Mouse (Mus musculus) liver, embryonic 12.5 days (tissue): ENCODE results near the gene Fam171a2. TPM values are rescaled to one million over a fixed set of nuclear protein-coding genes. Genes with fewer than 3 reads are reported as not detected.

Experiments
- ATAC-seq: fragments of 200-750 bp; cut with Nextera tagmentation; 2 replicates; pipeline ENCODE4 v1.8.0; 2017; ENCODE audit warnings: moderate number of reproducible peaks, mild to moderate bottlenecking, moderate library complexity
- H3K27ac ChIP-seq: fragments of 300-500 bp; sonication (generic); 2 replicates; pipeline ENCODE4 v1.5.1; 2016; ENCODE audit warnings: mild to moderate bottlenecking
- H3K27me3 ChIP-seq: fragments of 300-500 bp; sonication (generic); replicated peaks from 2 replicates; pipeline ENCODE4 v1.6.1; 2016; ENCODE audit warnings: mild to moderate bottlenecking, moderate library complexity
- H3K36me3 ChIP-seq: fragments of 300-500 bp; sonication (generic); 2 replicates; pipeline ENCODE4 v1.6.1; 2016; ENCODE audit warnings: mild to moderate bottlenecking, moderate library complexity
- H3K4me1 ChIP-seq: fragments of 300-500 bp; sonication (generic); 2 replicates; pipeline ENCODE4 v1.6.1; 2016
- H3K4me2 ChIP-seq: fragments of 300-500 bp; sonication (generic); 2 replicates; pipeline ENCODE4 v1.6.1; 2016; ENCODE audit warnings: mild to moderate bottlenecking, moderate library complexity
- H3K4me3 ChIP-seq: fragments of 300-500 bp; sonication (generic); 2 replicates; pipeline ENCODE4 v1.5.1; 2016; ENCODE audit warnings: mild to moderate bottlenecking, moderate library complexity
- H3K9ac ChIP-seq: fragments of 300-500 bp; sonication (generic); 2 replicates; pipeline ENCODE4 v1.6.1; 2016; ENCODE audit warnings: mild to moderate bottlenecking, moderate library complexity
- H3K9me3 ChIP-seq: fragments of 300-500 bp; sonication (generic); replicated peaks from 2 replicates; pipeline ENCODE4 v1.6.1; 2016; ENCODE audit warnings: mild to moderate bottlenecking, moderate library complexity
- WGBS: fragments of 180-500 bp; shearing (Covaris S2); methylation state at CpG from one replicate; pipeline ENCODE4 v1.1.7; 2016; ENCODE audit not compliant: insufficient replicate concordance; 5-methylcytosine and 5-hydroxymethylcytosine counted together
- polyA plus RNA-seq: library from polyadenylated mRNA; unstranded; fragments of >200 nt; fragmentation: Nextera tagmentation; extraction: Ambion mirVana; gene quantifications from 2 replicates; pipeline ENCODE4 v1.2.1, GENCODE M21; 2016

Gene Fam171a2
- polyA plus RNA-seq, 1 experiment from 2014 or later = 1.9 TPM

- 70% methylated on average over 14 of the region's 14 CpGs for WGBS
- Histone ChIP-seq H3K9ac (no peak overlapping the region), H3K4me3 (no peak overlapping the region), H3K9me3 (no peaks in the 10 kb centered on the region), H3K27ac (no peak overlapping the region), H3K36me3 (peaks cover 19% of the 10 kb centered on the region), H3K27me3 (peaks cover 81% of the 10 kb centered on the region), H3K4me1 (peaks cover 17% of the 10 kb centered on the region), H3K4me2 (no peak overlapping the region)
- no peak for ATAC-seq
Measured at GRCm38 (mm10) chr11:102439093-102440082, 8.1 kb downstream of the Fam171a2 start.

DNA sequence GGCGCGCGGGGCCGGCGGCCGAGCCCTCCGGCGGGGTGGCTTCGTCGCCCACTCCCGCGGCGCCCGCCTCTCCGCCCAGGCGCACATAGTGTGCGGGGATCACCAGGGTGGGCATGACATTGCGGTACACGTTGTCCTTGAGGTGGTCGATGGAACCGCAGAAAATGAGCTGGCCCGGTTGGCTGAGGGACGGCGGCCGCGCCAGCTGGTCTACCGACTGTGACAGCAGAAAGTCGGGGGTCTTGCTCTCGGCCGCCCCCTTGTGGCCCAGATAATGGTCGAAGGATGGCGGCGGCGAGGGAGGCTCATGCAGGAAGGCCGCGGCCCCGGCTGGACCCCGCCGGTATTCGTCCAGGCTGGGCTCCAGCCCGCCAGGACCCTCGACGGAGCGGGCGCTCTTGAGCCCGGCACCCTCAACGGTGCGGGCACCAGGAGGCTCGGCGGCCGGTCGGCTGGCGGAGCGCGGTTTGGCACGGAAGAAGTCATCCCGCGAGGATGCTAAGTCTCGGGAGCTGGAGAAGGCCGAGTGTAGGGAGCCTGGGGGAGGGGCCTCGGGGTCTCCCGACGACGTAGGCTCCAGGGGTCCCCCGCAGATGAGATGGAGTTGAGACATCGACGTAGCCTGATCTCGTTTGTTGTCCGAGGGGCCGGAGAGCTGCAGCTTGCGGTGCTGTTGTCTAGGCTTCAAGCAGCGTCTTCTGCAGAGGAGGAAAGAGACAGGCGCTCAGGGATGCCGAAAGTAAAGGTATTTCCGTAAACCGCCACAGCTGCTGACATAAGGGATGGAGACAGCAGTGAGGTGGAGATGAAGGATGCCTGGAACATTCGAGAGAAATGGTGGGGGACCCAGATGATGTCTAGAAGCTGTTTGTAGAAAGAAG, 9.0 kb downstream of the Fam171a2 start:
- no peak overlapping the region for H3K27ac ChIP-seq
- peaks cover 72% of the 10 kb centered on the region for H3K27me3 ChIP-seq
- ATAC-seq = peak; percentile 10; the same call in 1 of the 2 replicates
- H3K4me2 ChIP-seq = peak overlapping the region; percentile 88
- H3K9me3 ChIP-seq = no peaks in the 10 kb centered on the region
- peak overlapping the region; percentile 57 for H3K4me3 ChIP-seq
- 22% methylated on average over 69 of the region's 77 CpGs for WGBS
- peaks cover 17% of the 10 kb centered on the region for H3K4me1 ChIP-seq
- H3K36me3 ChIP-seq = peaks cover 19% of the 10 kb centered on the region
- peak overlapping the region; percentile 48 for H3K9ac ChIP-seq

DNA sequence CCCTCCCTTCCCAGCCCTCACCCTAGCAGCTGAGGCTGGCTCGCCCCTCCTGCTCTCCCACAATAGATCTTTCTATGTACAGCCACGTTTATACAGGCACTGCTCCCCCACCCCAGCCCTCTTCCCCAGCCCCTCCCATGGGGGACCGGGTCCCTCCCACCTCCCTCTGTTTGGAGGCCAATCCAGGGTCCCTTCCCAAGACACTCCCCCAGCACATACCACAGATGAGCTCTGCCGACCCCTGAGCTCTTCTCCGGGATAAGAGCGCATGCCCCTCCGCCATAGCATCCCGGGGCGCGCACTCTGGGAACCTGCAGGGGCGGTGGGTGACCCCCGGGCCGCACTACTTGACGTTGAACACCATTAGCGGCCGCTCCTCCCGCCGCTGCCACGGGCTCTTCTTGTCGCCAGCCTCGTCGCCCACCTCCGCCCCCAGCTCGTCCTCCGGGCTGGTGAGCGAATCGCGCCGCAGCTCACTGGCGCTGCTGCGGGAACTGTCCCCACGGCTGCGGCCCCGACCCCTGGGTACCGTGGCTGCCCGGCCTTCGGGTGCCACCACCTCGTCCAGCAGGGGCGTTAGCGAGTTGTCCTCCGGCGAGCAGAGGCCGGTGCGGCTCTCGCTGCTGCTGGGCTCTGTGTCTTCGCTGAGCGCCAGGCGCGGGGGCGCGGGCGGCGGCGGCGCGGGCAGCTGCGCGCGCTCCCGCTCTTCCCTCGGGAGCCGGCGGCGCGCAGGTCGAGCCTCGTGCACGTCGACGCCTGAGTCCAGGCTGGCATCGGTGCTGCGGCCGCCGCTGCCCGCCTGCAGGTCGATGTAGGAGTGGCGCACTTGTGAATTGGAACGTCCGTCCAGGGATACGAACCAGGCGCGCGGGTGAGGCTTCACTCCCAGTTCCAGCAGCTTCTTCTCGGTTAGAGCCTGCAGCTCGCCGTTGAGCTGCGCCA, 10.1 kb downstream of the Fam171a2 start:
- 31% methylated on average over 87 of the region's 87 CpGs for WGBS
- Histone ChIP-seq H3K27me3 (peaks cover 72% of the 10 kb centered on the region), H3K27ac (no peak overlapping the region), H3K4me1 (peaks cover 24% of the 10 kb centered on the region), H3K9me3 (no peaks in the 10 kb centered on the region), H3K36me3 (peaks cover 15% of the 10 kb centered on the region), H3K4me2 (peak overlapping the region; percentile 88), H3K9ac (peak overlapping the region; percentile 48), H3K4me3 (peak overlapping the region; percentile 57)
- no peak for ATAC-seq

DNA sequence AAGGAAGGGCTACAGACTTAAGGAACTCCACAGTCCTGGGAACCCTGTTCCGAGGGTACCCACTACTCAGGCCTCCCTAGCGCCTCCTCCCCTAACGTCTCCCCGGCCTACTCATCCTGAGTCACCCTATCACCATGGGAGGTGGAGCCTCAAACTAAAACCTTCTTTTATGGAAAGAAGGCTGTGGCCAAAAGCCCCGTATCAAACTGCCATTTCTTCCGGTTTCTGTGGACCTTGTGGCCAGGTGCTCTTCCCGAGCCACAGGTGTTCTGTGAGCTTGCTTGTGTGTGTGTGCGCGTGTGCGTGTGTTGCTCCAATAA, 11.1 kb downstream of the Fam171a2 start:
- WGBS = 83% methylated on average over 10 of the region's 10 CpGs
- Histone ChIP-seq H3K27me3 (peaks cover 68% of the 10 kb centered on the region), H3K4me2 (no peak overlapping the region)

GRCm38 (mm10) chr11:102435754-102436470, 11.6 kb downstream of the Fam171a2 start:
- Histone ChIP-seq H3K4me2 (no peak overlapping the region), H3K36me3 (peaks cover 15% of the 10 kb centered on the region), H3K9me3 (no peaks in the 10 kb centered on the region), H3K4me3 (no peak overlapping the region), H3K9ac (no peak overlapping the region), H3K4me1 (peaks cover 37% of the 10 kb centered on the region), H3K27ac (no peak overlapping the region), H3K27me3 (peaks cover 68% of the 10 kb centered on the region)
- 87% methylated on average over 18 of the region's 18 CpGs for WGBS
- no peak for ATAC-seq

More for the DNA sequence above, 11.1 kb downstream of the Fam171a2 start:
- H3K4me3 ChIP-seq = no peak overlapping the region
- H3K9ac ChIP-seq = no peak overlapping the region
- no peak overlapping the region for H3K27ac ChIP-seq
- no peak for ATAC-seq
- no peaks in the 10 kb centered on the region for H3K9me3 ChIP-seq
- peaks cover 32% of the 10 kb centered on the region for H3K4me1 ChIP-seq
- peaks cover 15% of the 10 kb centered on the region for H3K36me3 ChIP-seq

DNA sequence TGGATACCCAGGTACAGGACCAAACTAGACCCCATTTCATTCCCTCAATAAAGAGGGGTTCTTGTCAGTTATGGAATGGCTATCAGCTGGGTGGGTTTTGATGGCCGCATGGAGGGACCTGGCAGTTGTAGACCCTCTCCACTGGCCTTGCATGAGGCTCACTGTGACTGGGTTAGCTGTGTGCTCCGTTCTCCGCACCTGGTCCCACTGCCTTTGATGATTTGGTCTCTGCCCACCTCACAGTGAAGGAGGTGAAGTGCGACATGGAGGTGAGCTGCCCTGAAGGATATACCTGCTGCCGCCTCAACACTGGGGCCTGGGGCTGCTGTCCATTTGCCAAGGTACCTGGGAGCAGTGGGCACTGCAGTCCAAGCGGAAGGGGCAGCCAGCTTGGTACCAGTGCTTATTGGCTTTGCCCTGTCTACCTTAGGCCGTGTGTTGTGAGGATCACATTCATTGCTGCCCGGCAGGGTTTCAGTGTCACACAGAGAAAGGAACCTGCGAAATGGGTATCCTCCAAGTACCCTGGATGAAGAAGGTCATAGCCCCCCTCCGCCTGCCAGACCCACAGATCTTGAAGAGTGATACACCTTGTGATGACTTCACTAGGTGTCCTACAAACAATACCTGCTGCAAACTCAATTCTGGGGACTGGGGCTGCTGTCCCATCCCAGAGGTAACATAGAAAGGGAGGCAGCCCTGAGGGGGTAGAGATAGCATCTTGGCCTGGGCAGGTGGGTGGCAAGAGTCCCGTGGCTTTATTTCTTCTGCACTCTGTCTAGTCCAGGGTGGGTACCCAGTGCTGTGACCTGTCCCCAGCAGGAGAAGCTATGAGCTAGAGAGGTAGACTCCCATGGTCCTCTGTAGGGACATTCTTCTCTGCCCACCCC, 12.4 kb downstream of the Fam171a2 start:
- Histone ChIP-seq H3K27me3 (peaks cover 60% of the 10 kb centered on the region), H3K27ac (no peak overlapping the region), H3K4me2 (no peak overlapping the region), H3K9me3 (no peaks in the 10 kb centered on the region), H3K36me3 (peaks cover 15% of the 10 kb centered on the region), H3K4me1 (peaks cover 44% of the 10 kb centered on the region), H3K4me3 (no peak overlapping the region), H3K9ac (no peak overlapping the region)
- no peak for ATAC-seq
- WGBS = 78% methylated on average over 11 of the region's 11 CpGs

DNA sequence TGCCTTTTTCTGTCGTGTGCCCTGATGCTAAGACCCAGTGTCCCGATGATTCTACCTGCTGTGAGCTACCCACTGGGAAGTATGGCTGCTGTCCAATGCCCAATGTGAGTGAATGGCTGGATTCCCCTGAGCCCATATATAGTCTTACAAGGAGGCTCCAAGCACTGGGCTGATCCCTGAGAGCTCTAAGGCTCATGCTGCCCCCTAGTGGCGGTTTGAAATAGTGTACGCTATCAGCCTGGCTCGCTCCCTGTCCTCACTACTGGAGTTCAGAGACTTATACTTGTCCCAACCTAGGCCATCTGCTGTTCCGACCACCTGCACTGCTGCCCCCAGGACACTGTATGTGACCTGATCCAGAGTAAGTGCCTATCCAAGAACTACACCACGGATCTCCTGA, 13.1 kb downstream of the Fam171a2 start:
- H3K4me3 ChIP-seq = no peak overlapping the region
- H3K4me1 ChIP-seq = peaks cover 51% of the 10 kb centered on the region
- peak; percentile 50 for ATAC-seq
- no peak overlapping the region for H3K4me2 ChIP-seq
- H3K27me3 ChIP-seq = peaks cover 55% of the 10 kb centered on the region
- peaks cover 15% of the 10 kb centered on the region for H3K36me3 ChIP-seq
- H3K9ac ChIP-seq = no peak overlapping the region
- no peaks in the 10 kb centered on the region for H3K9me3 ChIP-seq
- WGBS = 13% methylated on average over 7 of the region's 7 CpGs
- no peak overlapping the region for H3K27ac ChIP-seq

DNA sequence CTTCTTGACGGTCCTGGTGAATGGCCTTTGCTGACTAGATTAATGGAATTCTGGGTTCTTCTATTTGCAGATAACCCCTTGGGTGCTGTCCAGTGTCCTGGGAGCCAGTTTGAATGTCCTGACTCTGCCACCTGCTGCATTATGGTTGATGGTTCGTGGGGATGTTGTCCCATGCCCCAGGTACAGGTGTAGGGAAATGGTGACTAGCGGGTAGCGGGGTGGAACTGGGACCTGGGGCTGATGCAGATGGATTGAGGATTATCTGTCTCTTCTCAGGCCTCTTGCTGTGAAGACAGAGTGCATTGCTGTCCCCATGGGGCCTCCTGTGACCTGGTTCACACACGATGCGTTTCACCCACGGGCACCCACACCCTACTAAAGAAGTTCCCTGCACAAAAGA, 13.6 kb downstream of the Fam171a2 start:
- H3K9ac ChIP-seq = no peak overlapping the region
- H3K4me1 ChIP-seq = peaks cover 56% of the 10 kb centered on the region
- WGBS = 85% methylated on average over 7 of the region's 7 CpGs
- peaks cover 55% of the 10 kb centered on the region for H3K27me3 ChIP-seq
- H3K4me2 ChIP-seq = no peak overlapping the region
- ATAC-seq = no peak
- H3K27ac ChIP-seq = no peak overlapping the region
- no peaks in the 10 kb centered on the region for H3K9me3 ChIP-seq
- peaks cover 15% of the 10 kb centered on the region for H3K36me3 ChIP-seq
- no peak overlapping the region for H3K4me3 ChIP-seq

GRCm38 (mm10) chr11:102432896-102433295, 14.6 kb downstream of the Fam171a2 start:
- Histone ChIP-seq H3K27me3 (peaks cover 49% of the 10 kb centered on the region), H3K9me3 (no peaks in the 10 kb centered on the region), H3K4me2 (peak overlapping the region; percentile 42; the same call in 1 of the 2 replicates), H3K4me3 (no peak overlapping the region), H3K4me1 (peaks cover 49% of the 10 kb centered on the region), H3K9ac (no peak overlapping the region), H3K36me3 (peaks cover 15% of the 10 kb centered on the region), H3K27ac (peak overlapping the region; percentile 21; the same call in 1 of the 2 replicates)
- no peak for ATAC-seq
- WGBS = 83% methylated on average over 6 of the region's 6 CpGs
